Mouse (Mus musculus): Measurements from ENCODE around the gene Usp54. TPM values are rescaled to one million over a fixed set of nuclear protein-coding genes. Genes with fewer than 3 reads are reported as not detected.

The Usp54 gene
- polyA plus RNA-seq, 1 experiment, result 3.3 TPM

GRCm38 (mm10) chr14:20545529-20546331, 95.1 kb downstream of the Usp54 start:
- H3K27me3 ChIP-seq (ENCODE audit: control insufficient read depth, insufficient read depth, insufficient read length), result no peaks in the 10 kb centered on the region
- peak overlapping the region; percentile 72 for H3K4me3 ChIP-seq (ENCODE audit: insufficient read depth, poor library complexity, severe bottlenecking)
- TF ChIP-seq MYOD1 (IDR thresholded peaks at IDR 0.05; ENCODE audit: control insufficient read depth, insufficient read length, low read depth) (no peak), USF1 (IDR thresholded peaks at IDR 0.05; ENCODE audit: low read depth) (no peak), FOSL1 (IDR thresholded peaks at IDR 0.05; ENCODE audit: insufficient read depth, low read length, poor library complexity, severe bottlenecking) (no peak), CEBPB (IDR thresholded peaks at IDR 0.05; ENCODE audit: low read depth) (no peak), MAX (IDR thresholded peaks at IDR 0.05) (peak; percentile 10)
- peak overlapping the region; percentile 70 for H3ac ChIP-seq (ENCODE audit: control insufficient read depth, insufficient read length, low read depth)
- no peaks in the 10 kb centered on the region for H3K36me3 ChIP-seq (ENCODE audit: control insufficient read depth, insufficient read depth)
- peaks cover 52% of the 10 kb centered on the region for H3K79me2 ChIP-seq (ENCODE audit: control insufficient read depth, insufficient read depth)
- H3K79me3 ChIP-seq (ENCODE audit: low read depth), result peaks cover 45% of the 10 kb centered on the region

DNA sequence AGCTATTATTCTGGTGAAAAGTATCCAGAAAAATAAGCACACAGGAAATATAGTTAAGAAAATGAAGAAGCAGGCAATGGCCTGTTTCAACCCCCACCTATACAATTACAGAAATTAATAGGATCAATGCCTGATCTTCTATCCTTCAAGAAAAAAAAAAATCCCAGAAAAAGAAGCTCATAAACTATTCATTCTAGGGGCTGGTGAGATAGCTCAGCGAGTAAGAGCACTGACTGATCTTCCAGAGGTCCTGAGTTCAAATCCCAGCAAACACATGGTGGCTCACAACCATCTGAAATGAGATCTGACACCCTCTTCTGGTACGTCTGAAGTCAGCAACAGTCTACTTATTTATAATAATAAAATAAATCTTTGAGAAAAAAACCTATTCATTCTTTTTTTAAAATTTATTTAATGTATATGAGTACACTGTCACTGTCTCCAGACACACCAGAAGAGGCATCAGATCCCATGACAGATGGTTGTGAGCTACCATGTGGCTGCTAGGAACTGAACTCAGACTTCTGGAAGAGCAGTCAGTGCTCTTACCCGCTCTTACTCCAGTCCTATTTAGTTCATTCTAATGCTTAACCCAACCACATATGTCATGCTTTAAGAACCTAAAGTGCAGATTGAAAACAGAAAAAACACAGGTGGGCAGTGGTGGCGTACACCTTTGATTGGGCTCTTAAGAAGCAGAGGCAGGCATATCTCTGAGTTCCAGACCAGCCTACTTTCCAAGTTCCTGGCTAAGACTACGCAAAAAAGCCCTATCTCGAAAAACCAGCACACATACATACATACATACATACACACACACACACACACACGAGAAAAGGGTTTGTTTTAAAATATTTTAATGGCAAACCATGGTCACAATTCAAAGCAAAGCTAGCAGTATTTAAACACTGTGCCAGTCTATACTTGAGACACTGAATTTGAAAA, 96.1 kb downstream of the Usp54 start:
- Histone ChIP-seq H3K79me2 (ENCODE audit: control insufficient read depth, insufficient read depth) (peaks cover 62% of the 10 kb centered on the region), H3ac (ENCODE audit: control insufficient read depth, insufficient read length, low read depth) (peak overlapping the region; percentile 10), H3K79me3 (ENCODE audit: low read depth) (peaks cover 53% of the 10 kb centered on the region), H3K27me3 (ENCODE audit: control insufficient read depth, insufficient read depth, insufficient read length) (no peaks in the 10 kb centered on the region), H3K4me3 (ENCODE audit: insufficient read depth, poor library complexity, severe bottlenecking) (peak overlapping the region; percentile 72), H3K36me3 (ENCODE audit: control insufficient read depth, insufficient read depth) (no peaks in the 10 kb centered on the region)
- TF ChIP-seq MYOG (IDR thresholded peaks at IDR 0.05; ENCODE audit: control insufficient read depth, extremely low read depth, insufficient read length), result no peak
- no peak for TF ChIP-seq CEBPB (IDR thresholded peaks at IDR 0.05; ENCODE audit: low read depth)
- TF ChIP-seq FOSL1 (IDR thresholded peaks at IDR 0.05; ENCODE audit: insufficient read depth, low read length, poor library complexity, severe bottlenecking), result no peak
- TF ChIP-seq MAX (IDR thresholded peaks at IDR 0.05), result no peak
- no peak for TF ChIP-seq MYOD1 (IDR thresholded peaks at IDR 0.05; ENCODE audit: control insufficient read depth, insufficient read length, low read depth)
- TF ChIP-seq USF1 (IDR thresholded peaks at IDR 0.05; ENCODE audit: low read depth), result no peak
- TF ChIP-seq CTCF (IDR thresholded peaks at IDR 0.05; ENCODE audit: control insufficient read depth, insufficient read depth, insufficient read length), result no peak

- TF ChIP-seq MAX (IDR thresholded peaks at IDR 0.05) (no peak), FOSL1 (IDR thresholded peaks at IDR 0.05; ENCODE audit: insufficient read depth, low read length, poor library complexity, severe bottlenecking) (no peak), MYOG (IDR thresholded peaks at IDR 0.05; ENCODE audit: control insufficient read depth, extremely low read depth, insufficient read length) (no peak), CEBPB (IDR thresholded peaks at IDR 0.05; ENCODE audit: low read depth) (no peak), CTCF (IDR thresholded peaks at IDR 0.05; ENCODE audit: control insufficient read depth, insufficient read depth, insufficient read length) (no peak)
- Histone ChIP-seq H3K79me2 (ENCODE audit: control insufficient read depth, insufficient read depth) (peaks cover 25% of the 10 kb centered on the region), H3K36me3 (ENCODE audit: control insufficient read depth, insufficient read depth) (peaks cover 45% of the 10 kb centered on the region), H3K79me3 (ENCODE audit: low read depth) (peaks cover 15% of the 10 kb centered on the region), H3K4me3 (ENCODE audit: insufficient read depth, poor library complexity, severe bottlenecking) (no peak overlapping the region), H3K27me3 (ENCODE audit: control insufficient read depth, insufficient read depth, insufficient read length) (no peaks in the 10 kb centered on the region), H3ac (ENCODE audit: control insufficient read depth, insufficient read length, low read depth) (no peak overlapping the region)
These were observed 111.2 kb downstream of the Usp54 start for GRCm38 (mm10) chr14:20529643-20530042.

GRCm38 (mm10) chr14:20520179-20520578, 120.7 kb downstream of the Usp54 start:
- Histone ChIP-seq H3K27me3 (ENCODE audit: control insufficient read depth, insufficient read depth, insufficient read length) (no peaks in the 10 kb centered on the region), H3K79me3 (ENCODE audit: low read depth) (no peaks in the 10 kb centered on the region), H3K4me3 (ENCODE audit: insufficient read depth, poor library complexity, severe bottlenecking) (no peak overlapping the region), H3ac (ENCODE audit: control insufficient read depth, insufficient read length, low read depth) (no peak overlapping the region), H3K36me3 (ENCODE audit: control insufficient read depth, insufficient read depth) (peaks cover 77% of the 10 kb centered on the region), H3K79me2 (ENCODE audit: control insufficient read depth, insufficient read depth) (no peaks in the 10 kb centered on the region)
- TF ChIP-seq MAX (IDR thresholded peaks at IDR 0.05), result no peak
- TF ChIP-seq CEBPB (IDR thresholded peaks at IDR 0.05; ENCODE audit: low read depth), result no peak
- no peak for TF ChIP-seq CTCF (IDR thresholded peaks at IDR 0.05; ENCODE audit: control insufficient read depth, insufficient read depth, insufficient read length)
- TF ChIP-seq MYOD1 (IDR thresholded peaks at IDR 0.05; ENCODE audit: control insufficient read depth, insufficient read length, low read depth), result no peak
- no peak for TF ChIP-seq MYOG (IDR thresholded peaks at IDR 0.05; ENCODE audit: control insufficient read depth, extremely low read depth, insufficient read length)
- no peak for TF ChIP-seq FOSL1 (IDR thresholded peaks at IDR 0.05; ENCODE audit: insufficient read depth, low read length, poor library complexity, severe bottlenecking)

GRCm38 (mm10) chr14:20508424-20508823, 132.4 kb downstream of the Usp54 start:
- Histone ChIP-seq H3K4me3 (ENCODE audit: insufficient read depth, poor library complexity, severe bottlenecking) (no peak overlapping the region), H3K27me3 (ENCODE audit: control insufficient read depth, insufficient read depth, insufficient read length) (no peaks in the 10 kb centered on the region), H3ac (ENCODE audit: control insufficient read depth, insufficient read length, low read depth) (no peak overlapping the region), H3K79me2 (ENCODE audit: control insufficient read depth, insufficient read depth) (no peaks in the 10 kb centered on the region), H3K36me3 (ENCODE audit: control insufficient read depth, insufficient read depth) (peaks cover 39% of the 10 kb centered on the region), H3K79me3 (ENCODE audit: low read depth) (no peaks in the 10 kb centered on the region)
- TF ChIP-seq CEBPB (IDR thresholded peaks at IDR 0.05; ENCODE audit: low read depth), result no peak
- no peak for TF ChIP-seq MYOD1 (IDR thresholded peaks at IDR 0.05; ENCODE audit: control insufficient read depth, insufficient read length, low read depth)
- TF ChIP-seq CTCF (IDR thresholded peaks at IDR 0.05; ENCODE audit: control insufficient read depth, insufficient read depth, insufficient read length), result no peak
- TF ChIP-seq FOSL1 (IDR thresholded peaks at IDR 0.05; ENCODE audit: insufficient read depth, low read length, poor library complexity, severe bottlenecking), result no peak
- TF ChIP-seq USF1 (IDR thresholded peaks at IDR 0.05; ENCODE audit: low read depth), result no peak
- TF ChIP-seq MYOG (IDR thresholded peaks at IDR 0.05; ENCODE audit: control insufficient read depth, extremely low read depth, insufficient read length), result no peak
